Mouse (Mus musculus) layer of hippocampus, adult 9-10 months (tissue): ENCODE measurements around the gene Ccdc9b.

Experiments used
- DNase-seq: peaks from one replicate; pipeline ENCODE4 v3.0.0; 2022; ENCODE audit warnings: low spot score

Gene Ccdc9b

GRCm38 (mm10) chr2:118711038-118711494 is 51.4 kb downstream of the Ccdc9b start:
- DNase-seq = no peak

GRCm38 (mm10) chr2:118709655-118710221 is 52.7 kb downstream of the Ccdc9b start:
- DNase-seq = no peak

GRCm38 (mm10) chr2:118708472-118708871 is 54.0 kb downstream of the Ccdc9b start:
- no peak for DNase-seq

- no peak for DNase-seq
Measured at GRCm38 (mm10) chr2:118706436-118706835, 56.0 kb downstream of the Ccdc9b start.
